Mouse (Mus musculus) lung, adult 2 months (tissue): ENCODE results near the gene Elovl3. TPM values are rescaled to one million over a fixed set of nuclear protein-coding genes. Genes with fewer than 3 reads are reported as not detected.

Source experiments
- DNase-seq: peaks from one replicate; pipeline ENCODE4 v3.0.0; 2022
- H3K4me1 ChIP-seq: fragments of 200-500 bp; 2 replicates; pipeline ENCODE4 v1.6.1; 2011; ENCODE audit warnings: low read length; ENCODE audit not compliant: control insufficient read depth, insufficient read depth
- H3K4me3 ChIP-seq: fragments of 200-500 bp; replicated peaks from 2 replicates; pipeline ENCODE3; 2011; ENCODE audit warnings: low read depth, mild to moderate bottlenecking, control low read depth, low read length; ENCODE audit errors: extremely low read depth
- CTCF ChIP-seq: fragments of 200-500 bp; IDR thresholded peaks from 2 replicates; pipeline ENCODE4 v1.5.1; 2011; ENCODE audit warnings: mild to moderate bottlenecking, low read length, control low read depth; ENCODE audit not compliant: insufficient read depth
- POLR2A ChIP-seq: fragments of 200-500 bp; IDR thresholded peaks from 2 replicates; pipeline ENCODE4 v1.6.1; 2011; ENCODE audit warnings: low read depth, mild to moderate bottlenecking, control low read depth, low read length, borderline replicate concordance; ENCODE audit errors: extremely low read depth
- WGBS: fragments of 180-500 bp; shearing (Covaris S2); methylation state at CpG from one replicate; pipeline ENCODE4 v1.1.7; 2018; 5-methylcytosine and 5-hydroxymethylcytosine counted together
- polyA plus RNA-seq: library from polyadenylated mRNA; depleted of rRNA; stranded (reverse); fragments of >200 nt; gene quantifications from 2 replicates; pipeline ENCODE4 v1.2.3, GENCODE M21; 2012

The Elovl3 gene
- polyA plus RNA-seq, 1 experiment: 1.3 TPM

DNA sequence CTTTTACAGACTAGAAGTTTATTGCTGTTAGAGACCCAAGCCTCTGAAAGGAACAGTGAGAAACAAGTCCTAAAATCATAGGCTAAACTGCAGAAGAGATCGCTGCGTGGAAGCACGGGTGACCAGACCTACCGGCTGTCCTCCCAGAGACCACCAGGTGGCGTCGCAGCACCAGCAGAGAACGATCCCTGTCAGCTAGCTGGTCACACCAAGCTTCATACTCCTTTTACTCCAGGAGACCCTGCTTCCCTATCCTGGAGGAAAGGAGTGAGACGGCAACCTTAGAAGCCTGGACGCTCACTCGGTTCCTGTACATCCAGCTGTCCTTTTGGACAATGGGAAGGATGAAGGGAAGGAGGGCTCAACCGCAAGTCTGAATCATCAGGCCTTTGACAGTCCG, 3.6 kb downstream of the Elovl3 start:
- Histone ChIP-seq H3K4me1 (peaks cover 4% of the 10 kb centered on the region; the same call in 1 of the 2 replicates), H3K4me3 (peak overlapping the region; percentile 30)
- WGBS: under 1% methylated on average over 12 of the region's 12 CpGs
- peak; percentile 97 for TF ChIP-seq CTCF
- no peak for TF ChIP-seq POLR2A
- peak; percentile 89 for DNase-seq

DNA sequence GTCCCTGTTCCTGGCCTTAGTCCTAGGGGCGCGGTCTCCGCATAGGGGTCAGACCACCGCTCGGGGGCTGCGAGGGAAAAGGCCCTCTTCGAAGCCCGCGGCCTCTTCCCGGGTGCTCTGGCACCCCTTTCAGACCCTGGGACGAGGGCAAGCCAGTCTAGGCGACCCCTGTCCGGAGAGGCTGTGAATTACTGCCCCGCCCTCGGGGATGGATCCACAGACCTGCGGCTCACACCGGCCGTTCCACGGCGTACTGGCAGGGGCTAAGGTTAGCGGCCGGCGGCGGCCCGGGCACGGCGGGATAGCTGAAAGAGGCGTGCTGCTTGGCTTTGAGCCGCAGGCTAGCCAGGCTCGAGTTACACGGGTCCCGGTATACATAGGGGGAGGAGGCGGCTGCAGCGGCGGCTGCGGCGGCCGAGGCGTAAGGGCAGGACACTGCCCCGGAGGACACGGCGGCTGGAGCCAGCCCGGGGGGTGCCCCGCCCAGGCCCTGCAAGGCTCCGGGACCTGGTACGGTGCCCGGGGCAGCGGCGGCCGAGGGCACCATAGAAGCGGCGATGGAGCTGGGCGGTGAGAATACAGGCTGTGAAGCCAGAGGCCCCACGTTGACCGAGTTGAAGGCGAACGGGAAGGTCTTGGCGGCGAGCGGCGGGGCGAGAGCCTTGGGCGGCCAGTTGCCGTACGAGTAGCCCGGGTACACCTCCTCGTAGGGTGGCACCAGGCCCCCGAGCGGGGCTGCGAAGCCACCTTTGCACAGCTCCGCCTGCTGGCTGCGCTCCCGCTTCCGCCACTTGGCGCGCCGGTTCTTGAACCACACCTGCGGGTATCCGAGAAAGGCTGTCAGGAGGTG, 4.3 kb downstream of the Elovl3 start:
- peak; percentile 73 for DNase-seq
- Histone ChIP-seq H3K4me3 (peak overlapping the region; percentile 34), H3K4me1 (peaks cover 4% of the 10 kb centered on the region; the same call in 1 of the 2 replicates)
- no peak for TF ChIP-seq CTCF
- no peak for TF ChIP-seq POLR2A
- 1% methylated on average over 79 of the region's 79 CpGs for WGBS

DNA sequence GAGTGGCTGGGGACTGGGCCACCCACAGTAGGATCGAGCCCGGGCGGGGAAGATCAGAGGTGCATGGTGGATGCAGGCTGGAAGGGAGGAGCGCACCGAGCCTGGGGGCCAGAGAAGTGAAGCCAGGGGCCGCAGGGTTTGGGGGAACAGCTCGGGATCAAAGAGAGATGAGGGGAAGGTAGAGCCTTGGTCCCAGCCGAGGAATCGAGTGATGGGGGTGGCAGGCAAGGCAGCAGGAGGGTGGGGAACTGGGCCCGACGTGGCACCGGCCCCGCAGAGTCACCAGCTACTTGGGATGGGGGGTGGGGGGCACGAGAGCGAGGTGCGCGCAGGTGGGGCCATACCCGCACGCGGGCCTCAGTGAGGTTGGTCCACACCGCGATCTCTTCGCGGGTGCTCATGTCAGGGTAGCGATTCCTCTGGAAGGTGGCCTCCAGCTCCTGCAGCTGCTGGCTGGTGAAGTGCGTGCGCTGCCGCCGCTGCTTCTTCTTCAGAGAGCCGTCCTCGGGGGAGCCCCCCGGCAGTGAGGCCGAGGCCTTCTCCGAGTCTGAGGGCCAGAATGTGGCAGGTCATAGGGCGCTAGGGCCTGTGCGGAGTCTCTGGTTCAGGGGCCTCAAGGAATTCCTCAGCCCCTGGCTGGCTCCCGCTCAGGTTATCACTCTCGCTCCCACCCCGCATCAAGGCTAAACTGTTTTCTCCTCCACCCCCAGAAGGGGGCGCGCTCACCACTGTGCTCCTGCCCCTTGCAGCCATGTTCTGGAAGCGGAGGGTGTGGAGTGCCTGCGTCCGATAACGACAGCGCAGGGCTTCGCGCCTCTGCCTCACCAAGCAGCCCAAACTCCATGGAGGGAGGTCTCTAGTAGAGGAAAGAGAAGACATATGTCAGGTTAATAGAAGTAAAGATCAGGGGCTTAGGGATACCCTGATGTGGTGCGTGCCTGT, 5.2 kb downstream of the Elovl3 start:
- peak overlapping the region; percentile 6 for H3K4me3 ChIP-seq
- H3K4me1 ChIP-seq: peaks cover 4% of the 10 kb centered on the region; the same call in 1 of the 2 replicates
- peak; percentile 79 for DNase-seq
- 3% methylated on average over 49 of the region's 49 CpGs for WGBS
- TF ChIP-seq CTCF: peak; percentile 72
- TF ChIP-seq POLR2A: no peak

DNA sequence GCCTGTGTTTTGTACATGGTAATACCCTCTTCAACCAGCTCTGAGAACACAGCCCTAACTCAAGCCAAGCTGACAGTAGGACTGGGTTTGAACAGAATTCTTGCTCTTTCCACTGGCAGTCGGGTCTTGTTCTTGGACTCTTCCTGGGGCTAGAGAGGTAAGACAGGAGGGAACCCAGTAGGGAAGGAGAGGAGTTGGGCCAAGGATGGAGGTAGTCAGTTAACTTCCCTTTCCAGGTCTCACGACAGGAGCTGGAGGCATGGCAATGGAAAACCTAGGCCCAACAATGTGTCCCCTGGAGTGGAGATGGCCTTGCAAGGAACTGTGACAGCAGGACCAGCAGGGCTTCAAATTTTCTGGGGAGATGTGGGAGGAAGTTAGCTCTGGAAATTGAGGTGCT, 8.6 kb downstream of the Elovl3 start:
- TF ChIP-seq CTCF (no peak), POLR2A (no peak)
- DNase-seq: no peak
- WGBS: 79% methylated on average over 2 of the region's 2 CpGs
- Histone ChIP-seq H3K4me1 (peaks cover 4% of the 10 kb centered on the region; the same call in 1 of the 2 replicates), H3K4me3 (no peak overlapping the region)

DNA sequence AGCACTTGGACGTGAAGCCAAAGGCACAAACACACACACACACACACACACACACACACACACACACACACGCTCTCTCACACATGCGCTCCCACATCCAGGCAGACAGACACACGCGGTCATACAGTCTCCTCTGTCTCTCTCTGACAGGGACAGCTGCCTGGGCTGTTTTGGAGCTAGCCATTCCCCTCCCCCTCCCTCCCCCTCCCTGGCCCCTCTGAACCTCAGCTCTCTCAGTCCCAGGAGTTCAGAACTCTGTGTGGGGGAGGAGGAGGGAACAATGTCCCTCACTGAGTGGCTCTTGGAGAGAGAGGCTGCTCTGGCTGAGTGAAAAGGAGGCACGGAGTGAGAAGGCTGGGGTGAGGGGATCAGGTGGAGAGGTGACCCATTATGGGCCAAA, 9.4 kb downstream of the Elovl3 start:
- DNase-seq: no peak
- 31% methylated on average over 6 of the region's 6 CpGs for WGBS
- peaks cover 4% of the 10 kb centered on the region; the same call in 1 of the 2 replicates for H3K4me1 ChIP-seq
- no peak overlapping the region for H3K4me3 ChIP-seq
- no peak for TF ChIP-seq CTCF
- no peak for TF ChIP-seq POLR2A

DNA sequence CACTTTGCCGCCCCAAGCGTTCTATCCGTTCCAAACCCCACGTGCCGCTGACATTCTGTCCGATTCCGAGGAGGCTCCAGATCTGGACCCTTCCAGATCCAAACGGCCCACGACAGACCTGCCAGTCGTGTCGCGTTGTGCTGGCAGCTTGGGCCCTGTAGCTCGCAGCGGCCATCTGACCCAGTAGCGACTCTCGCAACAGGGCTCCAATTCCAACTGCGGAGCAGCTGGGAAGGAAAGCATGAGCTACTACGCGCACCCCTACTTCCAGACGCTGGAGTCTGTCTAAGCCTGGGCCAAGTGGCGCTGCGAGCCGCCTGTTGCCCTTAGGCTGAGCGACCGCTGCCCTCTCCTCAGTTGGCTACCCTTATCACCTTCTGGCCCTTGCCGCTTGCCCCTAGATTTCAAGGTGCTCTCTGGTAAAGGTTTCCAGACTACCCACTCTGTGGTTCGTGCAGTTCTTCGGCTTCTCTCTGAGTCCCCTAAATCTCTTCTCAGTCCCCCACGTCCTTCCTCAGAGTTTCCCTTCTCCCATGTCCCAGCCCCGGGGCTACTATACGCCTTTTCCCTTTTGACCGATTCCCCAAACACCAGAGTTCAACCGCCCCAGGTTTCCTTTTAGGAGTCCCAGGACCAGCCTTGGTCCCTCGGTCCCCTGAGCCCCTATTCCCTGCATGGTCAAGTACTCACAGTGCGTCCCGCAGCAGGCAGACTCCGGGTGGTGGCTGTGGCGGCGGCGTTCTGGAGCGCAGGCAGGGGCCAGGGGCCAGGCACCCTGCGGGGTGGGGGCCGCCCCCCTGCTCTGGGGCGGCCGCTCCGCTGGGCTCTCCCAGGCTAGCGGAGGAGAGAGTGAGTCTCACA, 16.0 kb downstream of the Elovl3 start, which contains the start of gene Pitx3:
Gene Pitx3 (minus strand): TSS at position 816 of the 861 bp plus-strand sequence.
- WGBS: 3% methylated on average over 47 of the region's 47 CpGs
- TF ChIP-seq POLR2A (no peak), CTCF (no peak)
- H3K4me3 ChIP-seq: peak within 1 kb of the TSS; percentile 60
- H3K4me1 ChIP-seq: peaks cover 6% of the 10 kb centered on the region; the same call in 1 of the 2 replicates
- DNase-seq: peak; percentile 31

DNA sequence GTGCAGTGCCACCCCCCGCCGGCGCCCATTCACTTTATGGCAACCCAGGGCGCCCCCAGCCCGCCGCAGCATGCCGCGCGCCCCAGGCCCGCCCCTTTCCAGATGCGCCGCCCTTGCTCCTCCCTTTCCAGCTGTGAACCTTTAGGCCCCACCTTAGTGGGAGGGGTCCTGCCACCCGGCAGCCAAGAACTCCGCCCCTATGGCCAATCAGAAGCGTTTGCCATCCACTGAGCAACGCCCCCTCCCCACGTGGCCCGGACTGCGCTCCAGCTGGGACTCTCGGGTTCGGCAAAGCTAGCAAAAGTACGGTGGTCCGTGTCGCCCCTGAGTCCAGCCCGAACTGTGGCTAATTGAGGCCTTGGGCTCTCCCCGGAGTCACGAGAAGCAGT, 16.7 kb downstream of the Elovl3 start:
- peak; percentile 73 for DNase-seq
- WGBS: under 1% methylated on average over 27 of the region's 27 CpGs
- TF ChIP-seq CTCF (no peak), POLR2A (no peak)
- Histone ChIP-seq H3K4me3 (peak overlapping the region; percentile 60), H3K4me1 (peaks cover 6% of the 10 kb centered on the region; the same call in 1 of the 2 replicates)

DNA sequence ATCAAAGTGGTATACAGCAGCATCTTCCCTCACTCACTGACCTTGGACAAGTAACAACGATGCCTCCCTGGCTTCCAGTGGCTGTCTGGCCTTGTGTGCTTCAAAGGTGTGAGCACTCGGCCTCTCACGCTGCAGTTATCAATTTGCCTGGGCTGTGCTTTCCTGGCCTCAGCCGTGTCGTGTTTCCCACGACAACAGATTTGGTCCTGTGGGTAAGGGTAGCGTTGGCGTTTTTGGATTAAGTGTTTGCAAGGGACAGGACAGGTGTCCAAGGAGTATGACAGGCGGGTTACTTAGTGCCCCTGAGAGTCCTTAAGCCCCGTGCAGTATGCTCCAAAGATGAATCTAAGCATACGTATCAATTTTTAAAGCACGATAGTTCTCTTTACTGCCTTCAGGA, 17.4 kb downstream of the Elovl3 start:
- no peak for TF ChIP-seq CTCF
- no peak for TF ChIP-seq POLR2A
- Histone ChIP-seq H3K4me1 (peaks cover 8% of the 10 kb centered on the region; the same call in 1 of the 2 replicates), H3K4me3 (no peak overlapping the region)
- 30% methylated on average over 12 of the region's 12 CpGs for WGBS
- no peak for DNase-seq
